Mouse (Mus musculus) stomach, embryonic 15.5 days (tissue): ENCODE measurements around the gene Olfr114. TPM values are rescaled to one million over a fixed set of nuclear protein-coding genes. Genes with fewer than 3 reads are reported as not detected.

ENCODE experiments used
- ATAC-seq: fragments of 200-750 bp; cut with Nextera tagmentation; 2 replicates; pipeline ENCODE4 v1.8.0; 2017; ENCODE audit warnings: low read depth, moderate number of reproducible peaks, moderate TSS enrichment; ENCODE audit not compliant: insufficient read depth, low FRiP score
- H3K27ac ChIP-seq: fragments of 300-500 bp; sonication (generic); 2 replicates; pipeline ENCODE4 v1.5.1; 2015; ENCODE audit warnings: mild to moderate bottlenecking, inconsistent platforms
- H3K27me3 ChIP-seq: fragments of 300-500 bp; sonication (generic); replicated peaks from 2 replicates; pipeline ENCODE4 v1.6.1; 2015; ENCODE audit warnings: inconsistent platforms
- H3K36me3 ChIP-seq: fragments of 300-500 bp; sonication (generic); 2 replicates; pipeline ENCODE4 v1.6.1; 2015; ENCODE audit warnings: inconsistent platforms
- H3K4me1 ChIP-seq: fragments of 300-500 bp; sonication (generic); 2 replicates; pipeline ENCODE4 v1.6.1; 2015; ENCODE audit warnings: inconsistent platforms
- H3K4me2 ChIP-seq: fragments of 300-500 bp; sonication (generic); 2 replicates; pipeline ENCODE4 v1.6.1; 2015; ENCODE audit warnings: mild to moderate bottlenecking, inconsistent platforms
- H3K4me3 ChIP-seq: fragments of 300-500 bp; sonication (generic); replicated peaks from 2 replicates; pipeline ENCODE4 v1.5.1; 2015; ENCODE audit warnings: inconsistent platforms
- H3K9ac ChIP-seq: fragments of 300-500 bp; sonication (generic); 2 replicates; pipeline ENCODE4 v1.6.1; 2015; ENCODE audit warnings: inconsistent platforms
- H3K9me3 ChIP-seq: fragments of 300-500 bp; sonication (generic); 2 replicates; pipeline ENCODE4 v1.6.1; 2016; ENCODE audit warnings: inconsistent platforms
- WGBS: fragments of 180-500 bp; shearing (Covaris S2); methylation state at CpG from one replicate; pipeline ENCODE4 v1.1.7; 2015; 5-methylcytosine and 5-hydroxymethylcytosine counted together
- polyA plus RNA-seq: library from polyadenylated mRNA; unstranded; fragments of >200 nt; fragmentation: Nextera tagmentation; extraction: Ambion mirVana; gene quantifications from 2 replicates; pipeline ENCODE4 v1.2.1, GENCODE M21; 2015

The Olfr114 gene
- polyA plus RNA-seq, result not detected in 2 replicates

DNA sequence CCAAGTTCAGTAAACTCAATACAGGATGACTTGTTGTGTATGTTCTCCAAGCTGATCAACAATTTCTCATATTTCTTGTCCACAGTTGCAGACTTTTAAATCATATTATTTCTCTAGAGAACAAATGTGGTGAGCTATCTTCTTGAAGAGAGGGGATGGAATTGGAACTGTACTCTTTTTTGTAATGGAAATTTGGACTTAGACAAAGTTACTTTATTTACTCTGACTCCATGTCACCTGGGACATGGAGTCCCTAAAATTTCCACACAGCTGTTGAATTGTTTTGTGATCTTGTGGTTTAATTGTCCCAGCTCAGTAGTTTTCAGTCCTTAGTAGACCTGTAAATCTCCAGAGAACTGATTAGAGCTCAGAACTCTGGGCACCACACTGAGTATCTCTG is at the start of gene Olfr114:
TSS of gene Olfr114 (minus strand) at position 101 of the 400 bp plus-strand sequence.
- H3K9me3 ChIP-seq, result no peaks in the 10 kb centered on the region

GRCm38 (mm10) chr17:37627009-37627408 is 34.5 kb upstream of the Olfr114 start, which contains the start of the genes Olfr115 and Olfr116:
Olfr115 (minus strand) TSS chr17:37627109.
Olfr116 (minus strand) TSS chr17:37627199.
- H3K9ac ChIP-seq, result no peak within 1 kb of the TSS
- WGBS, result 75% methylated on average over 2 of the region's 2 CpGs

More for the DNA sequence above, at the start of gene Olfr114:
- H3K36me3 ChIP-seq, result no peaks in the 10 kb centered on the region
- no peak within 1 kb of the TSS for H3K9ac ChIP-seq
- H3K27me3 ChIP-seq, result no peaks in the 10 kb centered on the region
- H3K4me1 ChIP-seq, result no peaks in the 10 kb centered on the region
- H3K4me2 ChIP-seq, result no peak within 1 kb of the TSS
- H3K27ac ChIP-seq, result no peak within 1 kb of the TSS
- H3K4me3 ChIP-seq, result no peak within 1 kb of the TSS
- ATAC-seq, result no peak

DNA sequence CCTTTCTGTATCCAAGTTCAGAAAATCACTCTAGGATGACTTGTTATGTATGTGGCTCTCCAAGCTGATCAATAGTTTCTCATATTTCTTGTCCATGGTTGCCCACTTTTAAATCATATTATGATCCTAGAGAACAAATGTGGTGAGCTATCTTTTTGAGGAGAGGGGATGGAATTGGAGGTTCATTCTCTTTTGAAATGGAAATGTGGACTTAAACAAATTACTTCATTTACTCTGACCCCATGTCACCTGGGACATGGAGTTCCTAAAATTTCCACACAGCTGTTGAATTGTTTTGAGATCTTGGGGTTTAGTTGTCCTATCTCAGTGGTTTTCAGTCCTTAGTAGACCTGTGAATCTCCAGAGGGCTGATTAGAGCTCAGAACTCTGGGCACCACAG is 15.0 kb downstream of the Olfr114 start, which contains the start of gene Olfr113:
TSS of gene Olfr113 (minus strand) at position 101 of the 400 bp plus-strand sequence.
- Histone ChIP-seq H3K27ac (no peak within 1 kb of the TSS), H3K4me3 (no peak within 1 kb of the TSS), H3K27me3 (no peaks in the 10 kb centered on the region), H3K9me3 (no peaks in the 10 kb centered on the region), H3K4me2 (no peak within 1 kb of the TSS), H3K4me1 (no peaks in the 10 kb centered on the region), H3K36me3 (no peaks in the 10 kb centered on the region), H3K9ac (no peak within 1 kb of the TSS)
- ATAC-seq, result no peak

More at GRCm38 (mm10) chr17:37627009-37627408, 34.5 kb upstream of the Olfr114 start, which contains the start of the genes Olfr115 and Olfr116:
- Histone ChIP-seq H3K27ac (no peak within 1 kb of the TSS), H3K4me3 (no peak within 1 kb of the TSS), H3K36me3 (no peaks in the 10 kb centered on the region), H3K9me3 (no peaks in the 10 kb centered on the region), H3K4me2 (no peak within 1 kb of the TSS), H3K4me1 (no peaks in the 10 kb centered on the region), H3K27me3 (no peaks in the 10 kb centered on the region)
- ATAC-seq, result no peak

DNA sequence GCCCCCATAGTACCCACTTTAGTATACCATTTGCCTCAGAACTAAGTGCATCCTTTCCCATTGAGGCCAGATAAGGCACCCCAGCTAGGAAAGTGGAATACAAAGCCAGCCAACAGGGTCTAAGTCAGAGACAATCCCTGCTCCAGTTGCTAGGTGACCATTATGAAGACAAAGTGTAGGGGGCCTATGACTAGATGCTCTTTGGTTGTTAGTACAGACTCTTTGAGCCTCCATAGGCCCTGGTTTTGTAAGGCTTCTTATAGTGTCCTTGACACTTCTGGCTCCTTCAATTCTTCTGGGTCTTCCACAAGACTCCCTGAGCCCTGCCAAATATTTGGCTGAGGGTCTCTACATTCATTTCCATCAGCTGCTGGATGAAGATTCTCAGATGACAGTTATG is 23.2 kb downstream of the Olfr114 start, which contains the start of gene Olfr112:
TSS of gene Olfr112 (minus strand) at position 101 of the 400 bp plus-strand sequence.
- H3K9me3 ChIP-seq, result no peaks in the 10 kb centered on the region
- H3K4me3 ChIP-seq, result no peak within 1 kb of the TSS
- H3K9ac ChIP-seq, result no peak within 1 kb of the TSS
- H3K4me1 ChIP-seq, result no peaks in the 10 kb centered on the region
- no peak for ATAC-seq
- no peaks in the 10 kb centered on the region for H3K36me3 ChIP-seq
- H3K4me2 ChIP-seq, result no peak within 1 kb of the TSS
- H3K27ac ChIP-seq, result no peak within 1 kb of the TSS
- no peaks in the 10 kb centered on the region for H3K27me3 ChIP-seq

GRCm38 (mm10) chr17:37558913-37559615 is 33.5 kb downstream of the Olfr114 start:
- Histone ChIP-seq H3K27me3 (no peaks in the 10 kb centered on the region), H3K4me2 (no peak overlapping the region), H3K4me1 (no peaks in the 10 kb centered on the region), H3K36me3 (no peaks in the 10 kb centered on the region), H3K9ac (no peak overlapping the region), H3K4me3 (no peak overlapping the region), H3K27ac (no peak overlapping the region), H3K9me3 (no peaks in the 10 kb centered on the region)
- no peak for ATAC-seq
- WGBS, result 57% methylated on average over 1 of the region's 1 CpGs

- no peak overlapping the region for H3K4me3 ChIP-seq
- H3K4me1 ChIP-seq, result no peaks in the 10 kb centered on the region
- no peak overlapping the region for H3K27ac ChIP-seq
- H3K27me3 ChIP-seq, result no peaks in the 10 kb centered on the region
- H3K36me3 ChIP-seq, result no peaks in the 10 kb centered on the region
- 63% methylated on average over 3 of the region's 3 CpGs for WGBS
- no peaks in the 10 kb centered on the region for H3K9me3 ChIP-seq
- no peak overlapping the region for H3K9ac ChIP-seq
- no peak for ATAC-seq
- no peak overlapping the region for H3K4me2 ChIP-seq
These were observed 48.6 kb downstream of the Olfr114 start for GRCm38 (mm10) chr17:37543800-37544435.

- no peak for ATAC-seq
- 85% methylated on average over 4 of the region's 4 CpGs for WGBS
- Histone ChIP-seq H3K4me2 (no peak overlapping the region), H3K36me3 (no peaks in the 10 kb centered on the region), H3K4me3 (no peak overlapping the region), H3K9ac (no peak overlapping the region), H3K4me1 (no peaks in the 10 kb centered on the region), H3K27me3 (no peaks in the 10 kb centered on the region), H3K27ac (no peak overlapping the region), H3K9me3 (no peaks in the 10 kb centered on the region)
These were observed 51.0 kb downstream of the Olfr114 start for GRCm38 (mm10) chr17:37541454-37542119.

Other genes starting within 250 kb of the Olfr114 start
- gene Olfr104-ps, start 233.2 kb downstream of the Olfr114 start, polyA plus RNA-seq, result not detected in 2 replicates
- not detected in 2 replicates for gene Olfr105-ps, start 213.7 kb downstream of the Olfr114 start, polyA plus RNA-seq
- gene Olfr106-ps, start 202.3 kb downstream of the Olfr114 start, polyA plus RNA-seq, result not detected in 2 replicates
- gene Olfr107, start 193.5 kb downstream of the Olfr114 start, polyA plus RNA-seq, result not detected in 2 replicates
- gene Olfr108, start 147.3 kb downstream of the Olfr114 start, polyA plus RNA-seq, result not detected in 2 replicates
- not detected in 2 replicates for gene Olfr109, start 133.8 kb downstream of the Olfr114 start, polyA plus RNA-seq
- gene H2-M2, start 109.2 kb downstream of the Olfr114 start, polyA plus RNA-seq, result not detected in 2 replicates
- gene Olfr110, start 100.3 kb downstream of the Olfr114 start, polyA plus RNA-seq, result not detected in 2 replicates
- gene Olfr111, start 84.7 kb downstream of the Olfr114 start, polyA plus RNA-seq, result not detected in 2 replicates
- gene Olfr112, start 23.3 kb downstream of the Olfr114 start, polyA plus RNA-seq, result not detected in 2 replicates
- not detected in 2 replicates for gene Olfr113, start 15.1 kb downstream of the Olfr114 start, polyA plus RNA-seq
- gene Olfr115, start 34.4 kb upstream of the Olfr114 start, polyA plus RNA-seq, result not detected in 2 replicates
- gene Olfr116, start 34.5 kb upstream of the Olfr114 start, polyA plus RNA-seq, result not detected in 2 replicates
- not detected in 2 replicates for gene Olfr117, start 71.0 kb upstream of the Olfr114 start, polyA plus RNA-seq
- gene Olfr118, start 74.2 kb upstream of the Olfr114 start, polyA plus RNA-seq, result not detected in 2 replicates
- not detected in 2 replicates for gene Olfr119, start 103.8 kb upstream of the Olfr114 start, polyA plus RNA-seq
- not detected in 2 replicates for gene Olfr120, start 129.1 kb upstream of the Olfr114 start, polyA plus RNA-seq
- not detected in 2 replicates for gene Olfr121, start 156.1 kb upstream of the Olfr114 start, polyA plus RNA-seq
- gene Olfr122, start 175.9 kb upstream of the Olfr114 start, polyA plus RNA-seq, result not detected in 2 replicates
- not detected in 2 replicates for gene Olfr123, start 200.8 kb upstream of the Olfr114 start, polyA plus RNA-seq
- not detected in 2 replicates for gene Olfr124, start 207.1 kb upstream of the Olfr114 start, polyA plus RNA-seq
- gene Olfr125, start 240.2 kb upstream of the Olfr114 start, polyA plus RNA-seq, result not detected in 2 replicates